Mouse (Mus musculus): ENCODE measurements around the gene Prpf38a. TPM values are rescaled to one million over a fixed set of nuclear protein-coding genes. Genes with fewer than 3 reads are reported as not detected.

The Prpf38a gene
- polyA plus RNA-seq (2014; fragmentation: Nextera tagmentation; extraction: Ambion mirVana) = 77.2 and 88.0 TPM in 2 replicates

DNA sequence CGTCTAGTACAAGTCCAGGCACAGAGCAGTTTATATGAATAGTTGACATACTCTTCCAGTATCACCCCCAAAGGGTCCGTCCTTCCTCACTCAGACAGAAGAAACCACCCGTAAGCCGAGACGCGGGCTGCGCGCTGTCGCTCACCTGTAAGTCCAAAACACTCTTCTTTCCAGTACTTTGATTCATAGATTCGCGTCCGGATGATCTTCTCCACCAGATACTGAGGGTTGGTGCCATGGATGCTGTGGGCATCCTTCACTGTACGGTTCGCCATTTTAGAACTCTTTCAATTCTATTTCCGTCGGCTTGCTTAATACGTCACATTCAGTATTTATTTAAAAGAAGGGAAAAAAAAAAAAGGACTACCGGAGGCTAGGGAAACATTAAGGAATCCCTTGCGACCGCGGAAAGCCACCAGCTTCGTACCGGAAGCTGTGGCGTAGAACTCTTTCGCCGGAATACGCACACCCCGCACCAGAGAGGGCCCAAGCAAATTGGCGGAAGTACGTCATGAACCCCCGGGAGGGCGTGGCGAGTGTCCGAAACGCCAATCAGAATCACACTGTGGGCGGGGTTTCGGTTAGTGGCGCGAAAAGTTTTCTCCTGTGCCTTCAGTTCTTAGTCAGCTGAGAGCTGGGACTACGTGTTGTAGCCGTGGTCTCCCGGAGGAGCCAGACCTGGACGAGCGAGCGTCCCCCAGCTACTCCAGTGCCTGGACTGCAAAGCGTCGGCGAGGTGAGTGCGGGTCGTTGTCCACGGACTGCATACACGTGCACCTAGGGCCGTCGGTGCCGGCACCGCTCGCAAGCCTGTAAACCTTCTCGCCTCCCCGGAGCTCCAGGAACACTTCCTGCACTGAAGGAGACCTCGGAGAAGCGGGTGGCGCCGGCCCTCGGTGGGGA is at the start of gene Prpf38a, which contains the start of gene Orc1:
Prpf38a (minus strand) TSS at position 497 of the 903 bp plus-strand sequence.
Orc1 (plus strand) TSS at position 584 of the 903 bp plus-strand sequence.
- Histone ChIP-seq H3K4me3 (replicated peaks; ENCODE audit: low read depth, low read length) (peak within 1 kb of the TSS; percentile 66), H3K4me1 (ENCODE audit: control insufficient read depth, insufficient read depth, low read length) (peaks cover 11% of the 10 kb centered on the region)
- WGBS = under 1% methylated on average over 64 of the region's 64 CpGs

DNA sequence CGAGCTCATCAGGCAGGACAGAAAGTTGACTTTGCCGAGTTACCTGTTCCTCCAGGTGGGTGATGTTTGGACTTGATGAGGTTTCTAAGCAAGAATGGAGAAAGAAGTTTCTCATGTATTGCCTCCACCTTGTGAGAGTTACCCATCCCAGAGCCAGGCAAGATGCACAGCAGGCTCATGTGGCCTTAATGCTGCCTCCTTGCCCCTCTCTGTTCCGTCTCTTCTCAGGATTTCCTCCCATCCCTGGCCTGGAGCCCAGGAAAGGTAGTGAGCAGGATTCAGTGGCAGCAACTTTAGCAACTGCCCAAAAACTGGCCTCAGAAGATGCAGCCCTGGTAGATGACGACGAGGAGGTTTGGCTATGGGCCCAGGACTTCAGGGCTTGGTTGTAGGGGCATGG is 47.9 kb upstream of the Prpf38a start:
- H3K27ac ChIP-seq (replicated peaks; ENCODE audit: low read depth, low read length) = no peak overlapping the region
- DNase-seq (no peak), ATAC-seq (ENCODE audit: low FRiP score, low TSS enrichment) (no peak)
- peaks cover 76% of the 10 kb centered on the region for H3K36me3 ChIP-seq (ENCODE audit: control insufficient read depth, insufficient read depth, low read length)
- 91% methylated on average over 5 of the region's 5 CpGs for WGBS
- H3K4me3 ChIP-seq (replicated peaks; ENCODE audit: low read depth, low read length) = no peak overlapping the region
- H3K4me2 ChIP-seq (ENCODE audit: low read length) = no peak overlapping the region
- no peaks in the 10 kb centered on the region for H3K4me1 ChIP-seq (ENCODE audit: control insufficient read depth, insufficient read depth, low read length)
- H3K27me3 ChIP-seq (ENCODE audit: control insufficient read depth, insufficient read depth, low read length) = no peaks in the 10 kb centered on the region
- no peak overlapping the region for H3K9ac ChIP-seq (replicated peaks; ENCODE audit: low read length)
- H3K9me3 ChIP-seq (ENCODE audit: control insufficient read depth, low read length) = no peaks in the 10 kb centered on the region

More for the DNA sequence above, at the start of gene Prpf38a, which contains the start of gene Orc1:
- ATAC-seq (ENCODE audit: low FRiP score, low TSS enrichment) = peak; percentile 99
- no peaks in the 10 kb centered on the region for H3K27me3 ChIP-seq (ENCODE audit: control insufficient read depth, insufficient read depth, low read length)
- DNase-seq = peak; percentile 99
- H3K4me2 ChIP-seq (ENCODE audit: low read length) = peak within 1 kb of the TSS; percentile 93
- peaks cover 21% of the 10 kb centered on the region for H3K36me3 ChIP-seq (ENCODE audit: control insufficient read depth, insufficient read depth, low read length)
- H3K9ac ChIP-seq (replicated peaks; ENCODE audit: low read length) = peak within 1 kb of the TSS; percentile 50
- H3K27ac ChIP-seq (replicated peaks; ENCODE audit: low read depth, low read length) = peak within 1 kb of the TSS; percentile 56; the same call in 1 of the 2 replicates
- no peaks in the 10 kb centered on the region for H3K9me3 ChIP-seq (ENCODE audit: control insufficient read depth, low read length)

DNA sequence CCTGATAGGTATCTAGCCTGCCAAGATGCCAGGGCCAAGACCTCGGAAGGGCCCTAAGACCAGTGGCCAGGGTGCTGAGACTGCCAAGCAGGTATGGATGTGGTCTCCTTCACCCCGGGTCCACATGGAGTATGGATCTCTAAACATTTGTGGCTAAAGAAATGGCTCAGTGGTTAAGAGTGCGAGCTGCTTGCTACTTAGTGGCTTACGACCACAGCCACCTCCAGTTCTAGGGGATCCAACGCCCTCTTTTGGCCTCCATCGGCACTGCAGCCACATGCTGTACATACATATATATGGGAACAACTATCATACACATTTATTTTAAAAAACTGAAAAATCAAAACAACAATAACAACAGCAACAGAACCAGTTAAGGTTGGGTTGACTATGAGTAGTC is 42.4 kb upstream of the Prpf38a start:
- H3K4me2 ChIP-seq (ENCODE audit: low read length) = no peak overlapping the region
- peaks cover 22% of the 10 kb centered on the region for H3K36me3 ChIP-seq (ENCODE audit: control insufficient read depth, insufficient read depth, low read length)
- H3K9ac ChIP-seq (replicated peaks; ENCODE audit: low read length) = no peak overlapping the region
- H3K9me3 ChIP-seq (ENCODE audit: control insufficient read depth, low read length) = no peaks in the 10 kb centered on the region
- no peak overlapping the region for H3K27ac ChIP-seq (replicated peaks; ENCODE audit: low read depth, low read length)
- ATAC-seq (ENCODE audit: low FRiP score, low TSS enrichment) (no peak), DNase-seq (no peak)
- H3K27me3 ChIP-seq (ENCODE audit: control insufficient read depth, insufficient read depth, low read length) = no peaks in the 10 kb centered on the region
- peaks cover 12% of the 10 kb centered on the region for H3K4me1 ChIP-seq (ENCODE audit: control insufficient read depth, insufficient read depth, low read length)
- no peak overlapping the region for H3K4me3 ChIP-seq (replicated peaks; ENCODE audit: low read depth, low read length)
- 97% methylated on average over 6 of the region's 6 CpGs for WGBS

DNA sequence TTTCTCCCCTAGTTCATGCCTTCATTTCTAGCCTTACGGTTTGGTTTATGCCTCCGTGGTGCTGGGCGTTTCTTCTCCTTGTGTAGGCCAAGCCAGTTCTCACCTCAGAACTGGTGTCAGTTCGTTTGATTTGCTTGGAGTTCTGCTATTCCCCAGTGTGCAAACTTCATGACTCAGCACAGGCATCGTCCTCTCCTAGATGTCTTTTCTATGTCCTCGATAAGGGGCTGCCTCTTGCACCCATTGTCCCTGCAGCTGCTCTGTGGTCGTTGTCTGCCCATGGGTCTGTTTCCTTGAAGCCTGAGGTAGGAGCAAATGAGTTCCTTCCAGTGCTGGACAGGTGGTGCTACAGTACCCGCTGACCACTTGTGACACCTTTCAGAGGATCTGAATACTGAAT is 41.4 kb upstream of the Prpf38a start:
- ATAC-seq (ENCODE audit: low FRiP score, low TSS enrichment) (no peak), DNase-seq (no peak)
- Histone ChIP-seq H3K4me3 (replicated peaks; ENCODE audit: low read depth, low read length) (peak overlapping the region; percentile 80), H3K4me2 (ENCODE audit: low read length) (peak overlapping the region; percentile 83), H3K9ac (replicated peaks; ENCODE audit: low read length) (peak overlapping the region; percentile 89), H3K27me3 (ENCODE audit: control insufficient read depth, insufficient read depth, low read length) (no peaks in the 10 kb centered on the region), H3K4me1 (ENCODE audit: control insufficient read depth, insufficient read depth, low read length) (peaks cover 12% of the 10 kb centered on the region), H3K27ac (replicated peaks; ENCODE audit: low read depth, low read length) (peak overlapping the region; percentile 89), H3K36me3 (ENCODE audit: control insufficient read depth, insufficient read depth, low read length) (peaks cover 13% of the 10 kb centered on the region), H3K9me3 (ENCODE audit: control insufficient read depth, low read length) (no peaks in the 10 kb centered on the region)
- WGBS = 19% methylated on average over 8 of the region's 8 CpGs

DNA sequence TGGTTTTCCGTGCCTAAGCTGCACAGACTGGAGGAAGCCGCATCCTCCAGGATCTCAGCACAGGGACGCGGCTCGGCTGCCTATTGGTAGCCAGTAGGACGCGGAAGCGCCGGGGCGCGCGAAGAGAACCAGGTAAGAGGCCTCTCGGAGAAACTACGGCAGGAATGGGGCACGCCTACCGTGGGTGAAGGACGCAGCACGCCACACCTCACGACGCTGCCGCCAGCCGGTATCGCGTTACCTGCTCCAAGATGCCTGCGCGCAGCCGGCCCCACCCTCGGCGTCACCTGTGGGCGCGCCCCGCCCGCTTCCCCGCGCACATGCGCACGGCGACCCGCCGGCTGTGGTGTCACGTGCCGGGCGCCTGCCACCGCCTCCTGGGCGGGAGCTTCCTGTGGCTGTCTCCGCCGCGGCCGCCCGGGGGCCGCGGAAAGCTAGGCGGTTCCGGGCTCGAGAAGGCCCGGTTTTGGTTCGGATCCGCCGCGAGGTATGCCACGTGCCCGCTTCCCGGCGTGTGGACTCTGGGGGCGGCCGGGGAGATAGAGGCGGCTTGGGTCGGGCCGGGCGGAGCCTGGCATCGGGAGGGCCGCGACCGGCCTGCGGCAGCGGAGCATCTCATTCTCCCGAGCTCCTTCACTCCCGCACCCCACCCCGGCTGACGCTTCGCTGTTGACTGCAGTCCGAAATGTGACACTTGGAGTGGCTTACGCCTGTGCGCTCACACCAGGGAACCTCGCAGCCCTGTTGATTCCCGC is 40.6 kb upstream of the Prpf38a start, which contains the start of gene Cc2d1b:
Cc2d1b (plus strand) TSS at position 354 of the 755 bp plus-strand sequence.
- under 1% methylated on average over 86 of the region's 86 CpGs for WGBS
- H3K9ac ChIP-seq (replicated peaks; ENCODE audit: low read length) = peak within 1 kb of the TSS; percentile 89
- H3K4me2 ChIP-seq (ENCODE audit: low read length) = peak within 1 kb of the TSS; percentile 83
- H3K4me3 ChIP-seq (replicated peaks; ENCODE audit: low read depth, low read length) = peak within 1 kb of the TSS; percentile 80
- H3K27ac ChIP-seq (replicated peaks; ENCODE audit: low read depth, low read length) = peak within 1 kb of the TSS; percentile 89
- H3K36me3 ChIP-seq (ENCODE audit: control insufficient read depth, insufficient read depth, low read length) = peaks cover 5% of the 10 kb centered on the region
- H3K4me1 ChIP-seq (ENCODE audit: control insufficient read depth, insufficient read depth, low read length) = peaks cover 12% of the 10 kb centered on the region
- no peaks in the 10 kb centered on the region for H3K9me3 ChIP-seq (ENCODE audit: control insufficient read depth, low read length)
- no peaks in the 10 kb centered on the region for H3K27me3 ChIP-seq (ENCODE audit: control insufficient read depth, insufficient read depth, low read length)
- DNase-seq (peak; percentile 96), ATAC-seq (ENCODE audit: low FRiP score, low TSS enrichment) (peak; percentile 96)

DNA sequence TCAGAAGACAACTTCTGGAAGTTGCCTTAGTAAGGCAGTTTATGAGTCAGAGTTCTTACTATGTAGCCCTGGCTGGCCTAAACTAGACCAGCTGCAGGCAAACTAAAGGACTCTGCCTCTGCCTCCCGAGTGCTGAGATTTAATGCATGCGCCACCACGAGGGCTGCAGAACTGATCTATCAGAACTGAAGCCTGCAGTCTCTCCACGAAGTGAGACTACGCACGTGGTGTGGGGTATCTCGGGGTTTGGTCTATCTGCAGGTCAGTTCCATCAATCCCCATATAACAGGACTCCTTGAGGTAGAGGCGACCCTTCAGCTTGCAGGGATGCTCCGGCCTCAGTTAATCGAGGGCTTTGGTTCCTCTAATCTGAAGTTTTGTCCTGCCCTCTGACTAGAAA is 40.0 kb upstream of the Prpf38a start:
- no peaks in the 10 kb centered on the region for H3K27me3 ChIP-seq (ENCODE audit: control insufficient read depth, insufficient read depth, low read length)
- peak overlapping the region; percentile 83 for H3K4me2 ChIP-seq (ENCODE audit: low read length)
- no peaks in the 10 kb centered on the region for H3K9me3 ChIP-seq (ENCODE audit: control insufficient read depth, low read length)
- H3K4me3 ChIP-seq (replicated peaks; ENCODE audit: low read depth, low read length) = peak overlapping the region; percentile 80
- WGBS = under 1% methylated on average over 10 of the region's 10 CpGs
- DNase-seq (peak; percentile 67), ATAC-seq (ENCODE audit: low FRiP score, low TSS enrichment) (peak; percentile 53)
- H3K4me1 ChIP-seq (ENCODE audit: control insufficient read depth, insufficient read depth, low read length) = peaks cover 12% of the 10 kb centered on the region
- H3K27ac ChIP-seq (replicated peaks; ENCODE audit: low read depth, low read length) = peak overlapping the region; percentile 89
- H3K36me3 ChIP-seq (ENCODE audit: control insufficient read depth, insufficient read depth, low read length) = no peaks in the 10 kb centered on the region
- H3K9ac ChIP-seq (replicated peaks; ENCODE audit: low read length) = peak overlapping the region; percentile 89

DNA sequence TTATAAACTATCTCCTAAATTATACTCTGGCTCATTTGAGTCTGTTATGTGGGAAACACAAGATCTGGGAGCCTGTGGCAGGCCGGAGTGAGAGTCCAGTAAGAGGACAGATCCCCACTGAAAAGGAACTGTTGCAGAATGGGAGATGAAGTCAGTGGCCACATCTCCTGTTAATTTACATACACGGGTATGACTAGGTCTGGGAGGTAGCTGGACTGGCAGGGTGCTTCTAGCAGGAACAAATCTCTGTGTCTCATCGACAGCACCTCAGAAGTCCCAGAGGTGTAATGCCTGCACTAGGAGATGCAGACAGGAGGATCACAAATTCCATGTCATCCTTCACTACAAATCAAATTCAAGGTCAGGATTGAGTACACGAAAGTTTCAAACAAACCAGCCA is 39.5 kb upstream of the Prpf38a start:
- Histone ChIP-seq H3K9me3 (ENCODE audit: control insufficient read depth, low read length) (no peaks in the 10 kb centered on the region), H3K4me3 (replicated peaks; ENCODE audit: low read depth, low read length) (peak overlapping the region; percentile 80), H3K36me3 (ENCODE audit: control insufficient read depth, insufficient read depth, low read length) (no peaks in the 10 kb centered on the region), H3K4me2 (ENCODE audit: low read length) (peak overlapping the region; percentile 83), H3K9ac (replicated peaks; ENCODE audit: low read length) (peak overlapping the region; percentile 89), H3K4me1 (ENCODE audit: control insufficient read depth, insufficient read depth, low read length) (peaks cover 12% of the 10 kb centered on the region), H3K27me3 (ENCODE audit: control insufficient read depth, insufficient read depth, low read length) (no peaks in the 10 kb centered on the region), H3K27ac (replicated peaks; ENCODE audit: low read depth, low read length) (peak overlapping the region; percentile 89; the same call in 1 of the 2 replicates)
- WGBS = 71% methylated on average over 4 of the region's 4 CpGs
- DNase-seq (no peak), ATAC-seq (ENCODE audit: low FRiP score, low TSS enrichment) (no peak)

DNA sequence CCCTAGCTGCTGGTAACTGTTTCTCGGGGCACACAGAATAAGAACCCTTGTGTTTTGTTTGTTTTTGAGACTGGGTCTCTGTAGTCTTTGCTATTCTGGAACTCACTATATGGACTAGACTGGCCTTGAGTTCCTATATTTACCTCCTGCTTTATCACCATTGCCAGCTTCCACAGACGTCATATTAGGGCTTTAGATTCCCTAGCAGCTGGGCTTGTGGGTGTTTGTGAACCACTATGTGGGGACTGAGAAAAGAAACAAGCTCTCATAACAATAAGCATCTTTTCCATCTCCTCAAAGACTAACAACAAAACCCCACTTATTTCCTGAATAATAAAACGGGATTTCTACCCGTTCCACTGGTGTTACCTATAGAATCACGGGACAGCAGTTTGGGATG is 31.8 kb upstream of the Prpf38a start:
- Histone ChIP-seq H3K9ac (replicated peaks; ENCODE audit: low read length) (no peak overlapping the region), H3K9me3 (ENCODE audit: control insufficient read depth, low read length) (no peaks in the 10 kb centered on the region), H3K27me3 (ENCODE audit: control insufficient read depth, insufficient read depth, low read length) (no peaks in the 10 kb centered on the region), H3K36me3 (ENCODE audit: control insufficient read depth, insufficient read depth, low read length) (no peaks in the 10 kb centered on the region), H3K4me2 (ENCODE audit: low read length) (no peak overlapping the region), H3K4me1 (ENCODE audit: control insufficient read depth, insufficient read depth, low read length) (no peaks in the 10 kb centered on the region), H3K27ac (replicated peaks; ENCODE audit: low read depth, low read length) (no peak overlapping the region), H3K4me3 (replicated peaks; ENCODE audit: low read depth, low read length) (no peak overlapping the region)
- DNase-seq (no peak), ATAC-seq (ENCODE audit: low FRiP score, low TSS enrichment) (no peak)
- WGBS = 96% methylated on average over 5 of the region's 5 CpGs
